Mouse (Mus musculus) spleen, embryonic (tissue): ENCODE measurements at regions not wholly inside any gene's neighbourhood (a gene's known extent, or its start where the extent isn't known, plus 50 kb on each side); places are given as distances from the start of the nearest gene placed in this dataset.

ENCODE experiments used
- CTCF ChIA-PET: fragments of 350-600 bp; sonication (Branson Sonifier 250); formaldehyde crosslinking; loops from one replicate; lab custom pipeline; 2022; lab: Charles Lee

GRCm38 (mm10) chr13:37149066-37149781, 99.2 kb upstream of the F13a1 start:
- CTCF ChIA-PET = no interaction called here

DNA sequence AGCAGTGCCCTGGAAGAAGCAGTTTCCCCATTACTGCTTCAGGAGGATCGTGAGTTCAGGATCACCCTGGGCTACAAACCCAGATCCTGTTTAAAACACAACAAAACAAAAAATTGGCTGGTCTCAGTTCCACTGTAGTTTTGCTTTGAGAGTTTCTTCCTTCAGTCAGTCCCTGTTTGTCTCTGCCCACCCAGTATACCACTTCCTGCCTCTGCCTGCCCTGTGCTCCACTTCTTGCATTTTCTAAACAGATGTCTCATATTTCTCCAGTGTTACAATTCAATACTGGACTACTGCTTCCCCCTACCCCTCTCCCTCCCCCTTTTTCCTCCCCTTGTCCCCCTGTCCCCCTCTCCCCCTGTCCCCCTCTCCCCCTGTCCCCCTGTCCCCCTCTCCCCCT, 98.6 kb upstream of the F13a1 start:
- CTCF ChIA-PET = no interaction called here

- CTCF ChIA-PET = no interaction called here
Observed at GRCm38 (mm10) chr13:37147790-37148189, 97.7 kb upstream of the F13a1 start.

DNA sequence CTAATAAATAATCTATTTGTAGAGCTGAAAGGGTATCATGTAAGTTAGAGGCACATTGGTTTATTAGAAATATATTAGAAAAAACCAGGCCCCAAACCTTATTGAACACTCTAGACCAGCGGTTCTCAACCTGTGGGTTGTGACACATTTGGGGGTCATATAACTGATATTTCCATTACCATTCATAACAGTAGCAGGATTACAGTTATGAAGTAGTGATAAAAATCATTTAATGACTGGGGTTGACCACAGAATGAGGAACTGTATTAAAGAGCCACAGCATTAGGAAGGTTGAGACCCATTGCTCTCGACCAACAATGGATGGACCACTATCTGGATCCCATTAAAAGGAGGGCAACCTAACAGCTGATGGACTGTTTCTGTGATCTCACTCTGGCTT, 92.8 kb upstream of the F13a1 start:
- CTCF ChIA-PET = no interaction called here

DNA sequence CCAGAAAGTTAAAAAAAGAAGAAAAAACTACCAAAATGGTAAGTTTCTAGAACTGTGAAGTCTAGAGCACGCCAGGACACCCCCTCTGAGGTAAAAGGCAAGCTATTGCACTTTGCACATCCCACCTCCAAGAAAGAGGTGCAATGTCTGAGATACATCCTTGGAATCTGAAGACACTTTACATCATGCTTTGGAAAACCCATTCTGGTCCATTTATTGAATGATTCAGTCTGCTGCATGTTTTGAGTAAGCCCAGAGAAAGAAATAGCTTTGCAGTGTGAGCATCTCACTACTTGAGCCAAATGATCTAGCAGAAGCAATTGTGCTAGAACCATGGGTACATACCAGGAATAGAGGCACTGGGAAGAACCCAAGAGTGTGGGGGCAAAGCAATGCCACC, 85.1 kb upstream of the F13a1 start:
- CTCF ChIA-PET = no interaction called here

DNA sequence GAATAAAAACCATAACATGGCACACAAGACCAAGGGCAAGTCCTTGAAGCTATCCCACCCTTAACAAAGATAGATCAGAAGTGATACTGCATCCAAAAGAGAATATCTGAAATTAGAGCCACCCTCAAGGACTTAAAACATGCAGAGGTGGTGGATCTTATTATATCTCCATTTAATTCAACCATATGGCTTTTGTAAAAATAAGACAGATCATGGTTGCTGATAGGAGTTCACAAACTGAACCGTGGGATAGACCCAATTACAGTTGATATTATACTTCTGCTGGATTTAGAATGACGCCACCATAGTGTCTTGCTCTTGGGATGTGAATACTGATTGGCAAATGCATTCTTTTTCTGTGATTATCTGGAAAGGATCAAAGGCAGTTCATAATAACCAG, 84.5 kb upstream of the F13a1 start:
- CTCF ChIA-PET = no interaction called here

DNA sequence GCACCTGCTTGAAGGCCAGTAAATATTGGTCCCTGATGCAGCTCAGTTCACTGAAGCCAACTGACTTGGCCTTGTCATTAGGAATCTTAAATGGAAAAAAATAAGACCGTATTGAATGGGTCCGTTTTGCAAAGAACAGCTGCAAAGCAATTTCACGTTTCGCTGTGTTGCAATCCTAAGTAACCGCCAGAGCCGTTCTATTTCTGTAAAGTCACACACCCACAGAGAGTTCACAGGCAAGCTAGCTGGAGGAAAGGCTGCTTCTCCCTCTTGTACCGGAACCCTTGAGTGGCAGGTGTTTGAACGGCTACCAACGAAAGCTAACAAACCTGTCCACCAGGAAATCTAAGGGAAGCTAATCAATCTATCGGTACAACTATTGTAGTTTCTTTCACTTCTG, 80.6 kb upstream of the F13a1 start:
- CTCF ChIA-PET = interaction anchor here (0.6 kb wide), 1 partner anchor 109 kb away, joined by 6 read pairs; no protein-coding TSS in a partner anchor

- CTCF ChIA-PET = no interaction called here
Observed at GRCm38 (mm10) chr13:37121602-37122001, 71.6 kb upstream of the F13a1 start.

DNA sequence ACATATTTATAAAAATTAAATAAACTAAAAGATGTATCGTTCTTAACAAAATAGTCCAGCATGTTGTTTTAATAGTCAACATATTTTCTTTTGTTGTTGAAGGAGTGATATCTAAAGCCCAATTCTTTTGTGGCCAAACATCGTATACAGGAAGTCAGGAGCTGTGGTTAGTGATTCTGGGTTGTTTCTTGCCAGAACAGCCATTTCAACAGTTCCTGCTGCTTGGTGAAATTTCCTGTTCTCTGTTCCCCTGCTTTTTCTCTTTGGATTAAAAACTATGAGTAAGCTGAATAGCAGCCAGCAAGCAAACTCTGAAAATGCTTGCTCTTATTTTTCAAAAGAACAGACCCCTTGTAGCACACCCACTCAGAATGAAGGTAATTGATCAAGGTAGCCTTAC, 70.2 kb upstream of the F13a1 start:
- CTCF ChIA-PET = no interaction called here

DNA sequence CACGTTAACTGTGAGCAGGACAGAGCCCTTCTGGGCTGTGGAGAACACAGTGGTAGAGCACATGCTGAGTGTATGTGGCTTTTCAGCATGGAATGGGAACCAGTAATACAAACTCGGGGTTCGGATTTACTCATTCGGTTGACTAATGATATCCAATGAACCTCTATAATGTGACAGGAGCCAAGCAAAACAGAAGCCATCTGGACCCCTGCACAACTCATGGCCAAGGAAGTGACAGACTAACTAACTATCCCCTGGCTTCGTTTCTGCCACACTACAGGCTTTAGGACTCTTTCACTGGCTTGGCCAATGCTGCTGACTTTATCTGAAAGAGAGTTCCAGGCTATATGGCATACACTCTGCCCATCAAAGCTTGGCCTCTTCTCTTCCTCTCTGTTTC, 64.3 kb upstream of the F13a1 start:
- CTCF ChIA-PET = no interaction called here

GRCm38 (mm10) chr13:37111747-37112146, 61.7 kb upstream of the F13a1 start:
- CTCF ChIA-PET = no interaction called here

DNA sequence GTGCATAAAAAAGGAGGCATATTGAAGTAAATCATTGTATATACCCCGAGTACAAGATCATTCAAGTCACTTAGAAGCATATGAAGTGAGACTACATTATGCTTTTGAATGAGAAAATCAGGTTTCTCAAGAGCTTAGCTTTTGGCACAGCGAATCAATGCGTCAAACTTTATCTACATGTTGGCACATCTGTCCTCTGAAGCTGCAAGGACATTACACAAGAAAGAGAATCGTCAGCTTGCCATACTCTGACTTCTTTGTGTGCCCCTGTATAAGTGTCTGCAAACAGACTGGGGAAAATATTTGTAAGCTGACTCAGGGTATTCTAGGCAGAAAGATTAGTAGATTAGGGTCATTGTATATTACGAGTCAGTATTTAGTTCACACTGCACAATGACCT, 57.7 kb upstream of the F13a1 start:
- CTCF ChIA-PET = no interaction called here

DNA sequence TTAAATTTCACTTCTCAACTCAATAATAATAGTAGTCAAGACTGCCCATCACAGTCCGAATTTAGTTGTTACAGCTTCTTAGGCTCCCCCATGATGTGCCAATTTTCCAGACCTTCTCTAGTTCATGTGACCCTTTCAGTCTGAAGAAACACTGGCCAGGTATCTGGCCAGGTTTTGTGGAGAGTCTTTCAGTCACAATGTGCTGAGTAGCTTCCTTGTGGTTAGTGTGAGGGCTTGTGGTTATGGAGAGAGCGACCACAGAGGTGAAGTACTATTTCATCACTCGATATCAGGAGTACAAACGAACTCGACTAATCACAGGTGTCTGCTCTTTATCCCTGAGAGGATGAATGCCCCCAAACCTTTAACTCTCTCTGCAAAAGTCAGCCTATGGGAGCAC, 56.0 kb upstream of the F13a1 start:
- CTCF ChIA-PET = no interaction called here

DNA sequence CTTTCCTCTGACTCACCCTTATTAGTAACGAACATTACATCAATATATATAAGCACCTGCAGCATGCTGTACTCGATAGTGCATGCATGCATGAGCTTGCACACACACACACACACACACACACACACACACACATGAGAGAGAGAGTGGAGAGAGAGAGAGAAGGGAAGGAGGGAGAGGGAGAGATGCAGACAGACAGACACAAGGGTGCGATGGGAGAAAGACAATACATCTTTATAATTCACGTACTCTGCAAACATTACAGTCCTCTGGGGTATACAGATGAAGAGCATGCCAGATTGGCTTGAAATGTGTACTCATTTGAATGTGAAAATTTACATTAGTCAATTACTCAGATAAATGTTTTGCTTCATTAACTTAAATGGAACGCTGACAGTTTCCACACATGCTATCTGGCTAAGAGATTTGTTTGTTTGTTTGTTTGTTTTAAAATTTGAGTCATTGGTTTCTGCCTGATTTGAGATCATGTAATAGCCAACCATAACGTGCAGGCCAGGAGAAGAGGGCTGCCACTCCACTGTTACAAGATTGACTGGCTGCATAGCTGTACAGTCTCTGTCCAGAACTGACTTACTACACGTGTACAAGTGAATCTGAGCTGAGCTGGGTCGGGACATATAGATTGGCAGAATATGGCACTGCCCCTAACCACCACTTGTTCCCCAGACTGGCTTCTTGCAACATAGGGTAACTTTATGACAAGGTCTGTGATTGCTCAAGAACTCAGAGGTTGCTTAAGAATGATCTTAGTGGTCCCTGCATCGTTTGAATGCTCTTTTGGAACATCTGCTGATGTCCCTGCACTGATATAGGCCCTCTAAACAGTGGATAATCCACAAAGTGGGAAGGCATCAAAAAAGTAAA, 54.6 kb upstream of the F13a1 start:
- CTCF ChIA-PET = no interaction called here

GRCm38 (mm10) chr13:37103741-37104296, 53.8 kb upstream of the F13a1 start:
- CTCF ChIA-PET = no interaction called here

DNA sequence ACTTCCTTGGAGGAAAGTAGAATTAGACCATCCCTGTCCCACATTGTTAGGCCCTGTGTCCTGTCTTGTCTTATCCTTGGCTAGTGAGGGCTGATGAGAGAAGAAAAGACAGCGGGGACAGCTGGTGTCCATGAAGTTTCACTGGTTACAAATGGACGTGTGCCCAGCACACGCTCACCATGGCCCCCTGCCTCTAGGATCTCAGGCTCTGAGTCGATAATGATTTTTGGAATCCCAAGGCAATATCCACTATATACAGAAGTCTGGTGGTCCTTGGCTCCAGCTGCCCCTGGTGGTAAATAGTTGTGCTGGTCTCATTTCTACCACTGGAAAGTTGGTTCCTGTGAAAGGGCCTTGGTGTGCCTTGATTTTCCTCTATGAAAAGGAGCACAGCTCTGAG, 51.7 kb upstream of the F13a1 start:
- CTCF ChIA-PET = no interaction called here
